Mouse (Mus musculus) cortical plate, adult 2 months (tissue): Measurements from ENCODE around the gene Gm2042. TPM values are rescaled to one million over a fixed set of nuclear protein-coding genes. Genes with fewer than 3 reads are reported as not detected.
"Not testable (repeated sequence)": the region's sequence is repeated elsewhere in the genome, so short reads cannot be mapped to it uniquely, and the experiment has no call there.

Experiments
- H3K27ac ChIP-seq: fragments of 200-500 bp; 2 replicates; pipeline ENCODE4 v1.5.1; 2012; ENCODE audit warnings: low read length, control low read depth, inconsistent platforms; ENCODE audit not compliant: insufficient read depth
- H3K4me1 ChIP-seq: fragments of 200-500 bp; 2 replicates; pipeline ENCODE4 v1.6.1; 2011; ENCODE audit warnings: low read length; ENCODE audit not compliant: control insufficient read depth, insufficient read depth
- H3K4me3 ChIP-seq: fragments of 200-500 bp; 2 replicates; pipeline ENCODE4 v1.5.1; 2011; ENCODE audit warnings: mild to moderate bottlenecking, low read length, control low read depth; ENCODE audit not compliant: insufficient read depth
- polyA plus RNA-seq: library from polyadenylated mRNA; depleted of rRNA; stranded (reverse); fragments of >200 nt; gene quantifications from 2 replicates; pipeline ENCODE4 v1.2.3, GENCODE M21; 2012; rRNA removed

The Gm2042 gene
- not detected in 2 replicates for polyA plus RNA-seq

- not testable (repeated sequence) for H3K27ac ChIP-seq, H3K4me3 ChIP-seq, H3K4me1 ChIP-seq
Measured at GRCm38 (mm10) chr12:87953780-87954179, at the start of gene Gm2042. Gene Gm2042, plus strand, starts transcription at chr12:87954080.

GRCm38 (mm10) chr12:87919721-87920120 lies 34.2 kb upstream of the Gm2042 start, which contains the start of gene Gm2035:
Gene Gm2035, minus strand, starts transcription at chr12:87919857.
- not testable (repeated sequence) for H3K27ac ChIP-seq, H3K4me1 ChIP-seq, H3K4me3 ChIP-seq

DNA sequence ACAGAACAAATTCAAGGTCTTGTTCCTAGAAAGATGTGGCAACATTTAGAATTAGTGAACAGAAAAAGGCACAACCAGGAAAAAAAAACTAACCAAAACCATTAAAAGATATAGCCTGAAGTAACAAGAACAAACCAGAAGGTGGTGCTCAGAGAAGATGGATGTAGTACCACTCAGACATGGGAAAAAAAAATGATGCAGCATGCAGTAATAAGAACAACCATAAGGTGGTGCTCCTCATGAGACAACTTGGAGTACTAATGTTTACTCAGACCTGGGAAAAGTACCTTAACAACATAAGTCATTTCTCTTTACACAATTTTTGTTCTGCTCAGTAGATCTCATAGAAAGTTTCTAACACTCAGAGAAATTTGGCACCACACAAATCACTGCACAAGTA lies 30.1 kb downstream of the Gm2042 start:
- not testable (repeated sequence) for H3K27ac ChIP-seq, H3K4me1 ChIP-seq, H3K4me3 ChIP-seq

DNA sequence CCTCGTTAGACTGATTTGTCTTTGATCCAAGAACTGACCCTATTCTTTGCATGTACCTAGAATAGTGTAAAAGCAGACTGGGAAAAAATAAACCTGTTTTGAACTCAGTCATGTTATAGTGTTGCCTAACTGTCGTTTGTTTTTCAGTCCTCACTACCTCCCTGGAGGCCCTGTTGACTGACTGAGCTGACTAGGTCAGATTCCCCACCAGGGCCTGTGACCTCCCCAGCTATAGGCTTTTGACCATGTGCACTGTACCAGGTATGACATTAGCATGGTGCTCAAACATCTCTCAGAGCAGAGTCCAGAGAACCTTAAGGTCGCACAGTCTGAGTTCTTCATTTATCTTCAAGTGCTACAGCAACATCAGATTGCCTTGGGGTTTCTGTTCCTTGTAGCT lies 50.2 kb downstream of the Gm2042 start:
- H3K27ac ChIP-seq, H3K4me1 ChIP-seq, H3K4me3 ChIP-seq: not testable (repeated sequence)

Other genes starting within 250 kb of the Gm2042 start
- not detected in 2 replicates for gene Gm21319, start 178.3 kb upstream of the Gm2042 start, polyA plus RNA-seq
- gene Gm21936, start 158.6 kb upstream of the Gm2042 start, polyA plus RNA-seq: not detected in 2 replicates
- not detected in 2 replicates for gene BB287469, start 137.5 kb upstream of the Gm2042 start, polyA plus RNA-seq
- gene Gm2001, start 111.7 kb upstream of the Gm2042 start, polyA plus RNA-seq: not detected in 2 replicates
- not detected in 2 replicates for gene Gm2016, start 80.0 kb upstream of the Gm2042 start, polyA plus RNA-seq
- gene Gm2022, start 58.7 kb upstream of the Gm2042 start, polyA plus RNA-seq: not detected in 2 replicates
- not detected in 2 replicates for gene Gm2035, start 34.2 kb upstream of the Gm2042 start, polyA plus RNA-seq
- not detected in 2 replicates for gene Gm2075, start 57.8 kb downstream of the Gm2042 start, polyA plus RNA-seq
- gene Gm6803, start 64.7 kb downstream of the Gm2042 start, polyA plus RNA-seq: not detected in 2 replicates
- gene Gm2056, start 72.9 kb downstream of the Gm2042 start, polyA plus RNA-seq: not detected in 2 replicates
- not detected in 2 replicates for gene Gm16368, start 129.6 kb downstream of the Gm2042 start, polyA plus RNA-seq
- gene Gm10436, start 228.0 kb downstream of the Gm2042 start, polyA plus RNA-seq: not detected in 2 replicates